Mouse (Mus musculus): Measurements from ENCODE around the gene Cd2ap.

Cd2ap gene

GRCm38 (mm10) chr17:42870465-42870864, 6.0 kb downstream of the Cd2ap start:
- intact Hi-C loops (cut with DNase I) = no loop called here

- intact Hi-C loops (cut with DNase I) = no loop called here
Measured at GRCm38 (mm10) chr17:42863186-42863585, 13.3 kb downstream of the Cd2ap start.

- intact Hi-C loops (cut with DNase I) = no loop called here
Measured at GRCm38 (mm10) chr17:42860370-42860769, 16.1 kb downstream of the Cd2ap start.

- intact Hi-C loops (cut with DNase I) = no loop called here
Measured at GRCm38 (mm10) chr17:42857506-42857905, 19.0 kb downstream of the Cd2ap start.

- intact Hi-C loops (cut with DNase I) = no loop called here
Measured at GRCm38 (mm10) chr17:42847108-42847507, 29.4 kb downstream of the Cd2ap start.

GRCm38 (mm10) chr17:42837193-42837592, 39.3 kb downstream of the Cd2ap start:
- intact Hi-C loops (cut with DNase I) = no loop called here

GRCm38 (mm10) chr17:42822787-42823186, 53.7 kb downstream of the Cd2ap start:
- intact Hi-C loops (cut with DNase I) = no loop called here

- intact Hi-C loops (cut with DNase I) = loop anchor here (5.0 kb wide), 1 partner anchor 127 kb away; no protein-coding TSS in a partner anchor
Measured at GRCm38 (mm10) chr17:42815374-42815773, 61.1 kb downstream of the Cd2ap start.

- intact Hi-C loops (cut with DNase I) = no loop called here
Measured at GRCm38 (mm10) chr17:42792412-42792975, 84.0 kb downstream of the Cd2ap start.

GRCm38 (mm10) chr17:42790787-42791186, 85.7 kb downstream of the Cd2ap start:
- intact Hi-C loops (cut with DNase I) = no loop called here

- intact Hi-C loops (cut with DNase I) = no loop called here
Measured at GRCm38 (mm10) chr17:42789723-42790122, 86.7 kb downstream of the Cd2ap start.

GRCm38 (mm10) chr17:42788686-42789453, 87.6 kb downstream of the Cd2ap start:
- intact Hi-C loops (cut with DNase I) = no loop called here

GRCm38 (mm10) chr17:42782156-42782757, 94.2 kb downstream of the Cd2ap start:
- intact Hi-C loops (cut with DNase I) = no loop called here

GRCm38 (mm10) chr17:42753791-42754190, 122.7 kb downstream of the Cd2ap start:
- intact Hi-C loops (cut with DNase I) = no loop called here

- intact Hi-C loops (cut with DNase I) = no loop called here
Measured at GRCm38 (mm10) chr17:42752173-42752572, 124.3 kb downstream of the Cd2ap start.

- intact Hi-C loops (cut with DNase I) = no loop called here
Measured at GRCm38 (mm10) chr17:42745657-42746420, 130.6 kb downstream of the Cd2ap start.

Data from adrenal gland (tissue).